Mouse (Mus musculus) mouse embryonic stem cell (cell line): Measurements from ENCODE around the gene Mrpl42.

ENCODE experiments used
- in situ Hi-C, 2 experiments: fragments of 300-500 bp; cut with MboI; formaldehyde crosslinking; loops; 1 replicate in 1 of 2; 3 replicates in 1 of 2; pipeline ENCODE4 v1.14.3; 2019 to 2020; ENCODE audit warnings: low sequenced_read_pairs in 2 of 2, low pct_unique_long_range_greater_than_20kb in 1 of 2, mixed read lengths in 1 of 2; ENCODE audit not compliant: unreplicated experiment in 1 of 2

Gene Mrpl42

GRCm38 (mm10) chr10:95525037-95525675 lies 23.4 kb upstream of the Mrpl42 start:
- in situ Hi-C loops, result no loop called here

DNA sequence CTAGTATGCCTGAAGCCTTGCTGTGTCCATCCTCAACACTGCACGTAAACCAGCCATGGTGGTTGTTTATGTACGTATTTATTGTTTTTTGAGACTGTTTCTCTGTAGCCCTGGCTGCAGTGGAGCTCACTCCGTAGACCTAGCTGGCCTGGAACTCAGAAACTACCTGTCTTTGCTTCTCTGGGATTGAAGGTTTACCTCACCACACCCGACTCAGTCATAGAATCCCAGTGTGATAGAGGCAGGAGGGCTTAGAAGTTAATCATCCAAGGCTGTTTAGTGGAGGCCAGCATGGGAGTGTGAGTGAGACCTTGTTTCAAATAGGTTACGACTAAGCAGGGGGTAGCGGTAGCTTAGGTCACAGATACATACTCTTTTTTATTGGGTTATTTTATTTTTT lies 15.9 kb upstream of the Mrpl42 start:
- in situ Hi-C loops, result no loop called here

- in situ Hi-C loops, result no loop called here
Observed at GRCm38 (mm10) chr10:95515293-95515931, 13.7 kb upstream of the Mrpl42 start.

DNA sequence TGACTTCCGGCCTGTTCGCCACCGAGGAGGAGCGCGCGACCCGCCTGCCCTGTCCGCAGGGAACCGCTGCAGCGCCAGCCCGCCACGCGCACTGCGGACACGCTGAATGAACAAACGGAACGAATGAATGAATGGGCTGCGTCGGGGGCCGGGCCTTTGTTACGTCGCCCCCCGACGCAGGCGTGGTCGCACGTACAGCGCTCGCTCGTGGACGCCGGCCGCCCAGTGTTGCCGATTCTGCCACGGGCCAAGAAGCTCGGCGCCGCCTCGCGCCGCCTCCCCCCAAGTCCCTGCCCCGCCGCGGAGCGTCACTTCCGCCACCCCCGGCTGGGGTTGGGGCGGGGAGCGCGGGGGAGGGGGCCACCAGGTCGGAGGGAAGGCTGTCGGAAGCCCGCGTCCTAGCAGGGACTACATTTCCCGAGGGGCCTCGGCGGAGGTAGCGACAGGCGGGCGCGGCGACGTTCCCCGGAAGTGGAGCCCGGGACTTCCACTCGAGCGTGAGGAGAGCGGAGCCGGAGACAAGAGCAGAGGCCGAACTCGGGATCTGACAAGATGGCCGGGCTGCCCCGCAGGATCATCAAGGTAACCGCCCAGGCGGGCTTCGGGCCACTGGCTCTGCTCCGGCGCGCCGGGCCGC lies 13.0 kb upstream of the Mrpl42 start, which contains the start of gene Ube2n:
Gene Ube2n, plus strand, starts transcription at position 490 of the 637 bp plus-strand sequence.
- in situ Hi-C loops, result no loop called here

GRCm38 (mm10) chr10:95513768-95514556 lies 12.2 kb upstream of the Mrpl42 start:
- in situ Hi-C loops, result no loop called here

DNA sequence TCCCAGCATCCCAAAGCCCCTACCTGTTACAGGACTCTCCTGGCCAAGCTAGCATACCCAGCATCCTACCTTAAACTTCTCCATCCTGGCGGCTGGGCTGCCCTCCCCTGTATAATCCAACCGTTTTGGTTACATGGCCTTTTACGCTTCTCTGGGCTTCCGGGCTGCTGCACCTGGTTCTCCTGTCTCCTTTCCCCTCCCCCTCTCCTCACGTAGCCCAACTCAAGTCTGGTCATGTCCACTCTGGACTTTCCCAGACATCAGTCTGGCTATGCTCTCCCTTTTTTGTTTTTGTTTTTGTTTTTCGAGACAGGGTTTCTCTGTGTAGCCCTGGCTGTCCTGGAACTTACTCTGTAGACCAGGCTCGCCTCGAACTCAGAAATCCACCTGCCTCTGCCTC lies 10.9 kb upstream of the Mrpl42 start:
- in situ Hi-C loops, result no loop called here

DNA sequence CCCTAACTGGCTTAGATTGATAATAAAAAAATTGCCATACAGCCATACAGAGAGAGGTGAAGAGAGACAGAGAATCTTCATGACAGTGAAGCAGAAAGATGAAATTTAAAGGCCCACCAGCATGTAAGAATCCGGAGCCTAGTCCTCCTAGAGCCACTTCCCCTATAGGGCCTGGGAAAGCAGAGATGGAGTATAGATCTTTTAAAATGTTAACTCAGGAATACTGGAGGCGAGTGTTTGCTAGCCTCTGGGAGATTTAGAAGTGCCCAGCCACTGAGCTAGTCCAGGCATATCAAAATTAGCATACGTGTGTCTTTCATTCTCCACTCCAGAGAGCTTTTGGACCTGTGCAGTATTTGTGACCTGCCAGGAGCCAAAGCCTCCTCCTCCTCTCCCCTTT lies 7.5 kb upstream of the Mrpl42 start:
- in situ Hi-C loops, result no loop called here

DNA sequence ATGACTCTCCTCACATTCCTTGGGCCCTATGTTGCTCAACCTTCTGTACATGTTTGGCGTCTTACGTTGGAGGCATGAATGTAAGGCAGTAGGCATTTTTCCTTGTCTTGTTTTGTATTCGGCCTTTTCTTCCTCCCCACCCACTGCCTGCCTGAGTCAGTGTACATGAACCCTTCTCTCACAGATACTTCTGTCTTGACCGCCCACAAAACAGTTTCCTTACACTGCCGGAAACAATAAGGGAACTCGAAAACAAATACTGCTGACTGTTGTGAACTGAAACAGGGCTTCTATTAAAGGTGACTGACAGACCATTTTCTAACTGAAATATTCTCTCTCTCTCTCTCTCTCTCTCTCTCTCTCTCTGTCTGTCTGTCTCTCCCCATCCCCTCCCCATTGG lies 7.1 kb upstream of the Mrpl42 start:
- in situ Hi-C loops, result no loop called here

DNA sequence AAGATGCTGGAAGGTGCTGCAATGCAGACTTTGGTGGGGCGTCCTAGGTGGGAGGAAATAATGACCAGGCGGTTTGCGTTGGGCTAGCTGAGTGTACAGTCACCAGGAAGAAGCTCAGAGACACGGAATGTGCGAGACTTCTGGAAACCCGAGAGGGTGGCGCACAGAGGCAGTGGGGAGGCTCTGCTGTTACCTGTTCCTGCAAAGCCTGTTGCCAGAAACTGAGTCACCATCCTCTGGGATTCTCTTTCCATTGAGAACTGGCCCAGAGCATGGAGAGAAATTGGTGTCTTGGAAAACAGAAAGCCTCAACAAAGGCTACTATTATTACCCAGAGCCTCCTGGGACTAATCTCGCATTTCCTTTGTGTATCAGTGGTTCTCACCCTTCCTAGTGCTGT lies 6.4 kb upstream of the Mrpl42 start:
- in situ Hi-C loops, result no loop called here

- in situ Hi-C loops, result no loop called here
Observed at GRCm38 (mm10) chr10:95504341-95504740, 2.6 kb upstream of the Mrpl42 start.

DNA sequence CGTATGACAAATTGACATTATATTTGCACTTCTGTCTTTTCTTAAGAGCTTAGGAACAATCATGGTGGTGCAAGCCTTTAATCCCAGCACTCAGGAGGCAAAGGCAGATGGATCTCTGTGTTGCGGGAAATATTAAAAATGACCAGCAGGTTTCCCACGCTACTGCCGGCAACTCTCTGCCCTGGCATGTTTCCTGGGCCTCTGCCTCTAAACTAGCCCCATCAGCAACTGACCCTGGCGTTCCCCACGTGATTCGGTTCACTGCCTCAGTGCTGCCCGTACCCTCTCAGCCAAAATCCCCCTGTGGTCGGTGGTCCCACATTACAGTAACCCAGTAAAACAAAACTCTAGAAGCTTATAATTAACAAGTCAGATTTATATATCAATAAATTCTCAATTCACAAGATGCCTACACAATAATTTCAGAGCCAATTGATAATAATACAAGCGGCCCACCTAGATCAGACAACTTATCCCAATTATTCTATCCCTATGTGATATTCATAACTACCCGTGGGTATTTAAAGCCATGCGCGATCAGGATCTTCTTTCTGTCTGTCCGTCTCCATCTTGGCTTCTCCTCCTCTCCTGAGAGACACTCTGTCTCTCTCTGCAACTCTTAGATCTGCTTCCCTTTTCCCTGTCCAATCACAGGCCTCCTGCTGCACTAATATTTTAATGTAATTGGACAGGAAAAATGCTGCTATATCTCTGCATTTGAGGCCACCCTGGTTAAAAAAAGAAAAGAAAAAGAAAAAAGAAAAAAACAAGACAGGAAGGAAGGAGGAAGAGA lies 1.9 kb upstream of the Mrpl42 start:
- in situ Hi-C loops, result no loop called here

DNA sequence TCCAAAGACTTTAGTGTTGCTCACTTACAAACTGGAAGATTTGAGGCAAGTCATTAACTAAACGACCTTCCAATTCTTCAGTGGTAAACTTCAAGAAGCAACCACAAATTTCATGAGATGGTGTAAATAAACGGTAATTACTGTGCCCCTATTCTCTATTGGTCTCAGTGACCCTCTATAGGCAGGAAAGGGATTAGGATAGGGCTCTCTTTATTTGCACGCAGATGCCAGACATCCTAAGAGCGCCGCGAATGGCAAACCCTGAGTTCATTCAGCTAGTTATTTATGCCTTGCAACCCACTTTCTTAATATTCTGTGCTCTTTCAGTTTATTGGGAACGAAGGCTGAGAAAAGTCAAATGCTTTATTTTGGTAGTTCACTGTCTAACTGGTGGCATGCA lies 707 bp downstream of the Mrpl42 start:
- in situ Hi-C loops, result no loop called here

GRCm38 (mm10) chr10:95494268-95494667 lies 7.5 kb downstream of the Mrpl42 start:
- in situ Hi-C loops, result no loop called here

- in situ Hi-C loops, result no loop called here
Observed at GRCm38 (mm10) chr10:95489653-95490052, 12.1 kb downstream of the Mrpl42 start.

DNA sequence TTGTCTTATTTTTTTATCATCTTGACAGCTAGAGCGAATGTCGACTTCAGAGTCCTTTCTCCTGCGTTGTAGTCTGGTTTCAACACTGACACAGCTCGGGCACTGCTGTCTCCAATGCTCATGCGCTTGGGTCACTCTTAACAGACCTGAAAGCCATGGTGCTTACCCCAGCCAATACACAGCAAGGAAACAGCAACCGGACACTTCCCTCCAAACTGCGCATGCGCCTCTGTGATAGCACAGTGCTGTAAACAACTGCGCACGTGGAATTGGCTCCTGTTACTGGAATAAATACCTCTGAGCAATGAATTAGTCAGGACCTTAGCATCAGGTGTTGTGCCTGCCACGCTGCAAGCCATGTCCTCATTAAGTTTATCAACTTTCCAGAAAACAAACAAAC lies 24.2 kb downstream of the Mrpl42 start:
- in situ Hi-C loops, result loop anchor here in 1 of 2 experiments (10.0 kb wide), 2 partner anchors 373 to 483 kb away; no protein-coding TSS in a partner anchor

DNA sequence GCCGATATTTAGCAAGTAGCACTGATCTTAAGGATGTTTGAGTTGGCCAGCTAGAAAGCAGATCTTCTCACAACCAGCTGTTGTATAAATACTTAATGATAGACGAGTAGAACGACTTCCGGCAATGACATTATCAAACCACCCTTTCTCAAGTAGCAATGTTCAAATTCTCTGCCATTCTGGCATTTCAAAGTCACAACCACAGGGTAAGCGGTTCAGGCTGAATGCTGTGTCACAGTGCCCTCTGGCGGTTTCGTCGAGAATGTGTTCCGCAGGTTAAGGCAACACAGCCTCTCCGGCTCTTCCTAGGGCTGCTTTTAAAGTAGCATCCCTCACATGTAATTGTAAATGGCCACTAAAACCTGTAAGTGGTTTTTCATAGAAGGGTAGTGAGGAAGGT lies 25.8 kb downstream of the Mrpl42 start:
- in situ Hi-C loops, result loop anchor here in 1 of 2 experiments (10.0 kb wide), 2 partner anchors 371 to 481 kb away; no protein-coding TSS in a partner anchor

GRCm38 (mm10) chr10:95471889-95472547 lies 29.7 kb downstream of the Mrpl42 start:
- in situ Hi-C loops, result loop anchor here in 1 of 2 experiments (10.0 kb wide), 2 partner anchors 367 to 477 kb away; no protein-coding TSS in a partner anchor

DNA sequence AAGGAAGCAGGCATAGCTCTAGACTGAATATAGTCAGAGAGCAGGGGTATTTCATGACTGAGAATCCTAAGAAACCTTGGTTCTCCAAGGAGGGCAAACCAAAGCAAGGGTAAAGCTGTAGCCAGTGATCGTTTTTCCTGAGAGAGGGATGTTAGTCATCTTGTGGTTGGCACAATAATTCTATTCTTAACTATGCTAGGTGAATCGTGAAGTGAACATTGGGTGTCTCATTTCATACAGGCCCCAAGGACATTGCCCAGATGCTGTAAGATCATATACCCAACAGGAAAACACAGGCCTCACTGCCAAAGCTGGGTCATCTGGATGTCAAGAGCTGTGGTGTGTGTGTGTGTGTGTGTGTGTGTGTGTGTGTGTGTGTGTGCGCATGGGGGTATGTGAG lies 30.6 kb downstream of the Mrpl42 start:
- in situ Hi-C loops, result loop anchor here in 1 of 2 experiments (10.0 kb wide), 2 partner anchors 366 to 476 kb away; no protein-coding TSS in a partner anchor
